Mouse (Mus musculus) forebrain, postnatal 0 days (tissue): ENCODE results near the gene Sytl4. TPM values are rescaled to one million over a fixed set of nuclear protein-coding genes. Genes with fewer than 3 reads are reported as not detected.

ENCODE experiments used
- ATAC-seq: fragments of 200-750 bp; cut with Nextera tagmentation; 2 replicates; pipeline ENCODE4 v1.8.0; 2017; ENCODE audit warnings: mild to moderate bottlenecking, moderate library complexity
- DNase-seq: peaks from one replicate; pipeline ENCODE4 v3.0.0-alpha.2; 2015
- H3K27ac ChIP-seq: fragments of 300-500 bp; sonication (generic); 2 replicates; pipeline ENCODE4 v1.5.1; 2014; ENCODE audit warnings: low read depth, mild to moderate bottlenecking, antibody characterized with exemption, low read length, moderate library complexity, mixed read lengths
- H3K27me3 ChIP-seq: fragments of 300-500 bp; sonication (generic); 2 replicates; pipeline ENCODE4 v1.6.1; 2014; ENCODE audit warnings: mild to moderate bottlenecking, low read length, mixed read lengths; ENCODE audit not compliant: insufficient read depth
- H3K36me3 ChIP-seq: fragments of 300-500 bp; sonication (generic); 2 replicates; pipeline ENCODE4 v1.6.1; 2014; ENCODE audit warnings: mild to moderate bottlenecking, moderate library complexity; ENCODE audit not compliant: insufficient read depth
- H3K4me1 ChIP-seq: fragments of 300-500 bp; sonication (generic); 2 replicates; pipeline ENCODE4 v1.6.1; 2014; ENCODE audit warnings: antibody characterized with exemption; ENCODE audit not compliant: insufficient read depth
- H3K4me2 ChIP-seq: fragments of 300-500 bp; sonication (generic); 2 replicates; pipeline ENCODE4 v1.6.1; 2014; ENCODE audit warnings: low read depth, mild to moderate bottlenecking, moderate library complexity
- H3K4me3 ChIP-seq: fragments of 300-500 bp; sonication (generic); 2 replicates; pipeline ENCODE4 v1.5.1; 2014; ENCODE audit warnings: low read depth, low read length, mixed read lengths
- H3K9ac ChIP-seq: fragments of 300-500 bp; sonication (generic); 2 replicates; pipeline ENCODE4 v1.6.1; 2014; ENCODE audit warnings: mild to moderate bottlenecking
- H3K9me3 ChIP-seq: fragments of 300-500 bp; sonication (generic); 2 replicates; pipeline ENCODE4 v1.6.1; 2016; ENCODE audit warnings: low read length
- CTCF ChIP-seq: sonication (generic); IDR thresholded peaks from 2 replicates; pipeline ENCODE4 v1.5.1; 2016; ENCODE audit warnings: antibody characterized with exemption, control low read depth, low read depth
- WGBS: fragments of 180-500 bp; shearing (Covaris S2); extraction: QIAGEN DNeasy Blood & Tissue Kit; methylation state at CpG from one replicate; pipeline ENCODE4 v1.1.7; 2014; 5-methylcytosine and 5-hydroxymethylcytosine counted together
- polyA plus RNA-seq: library from polyadenylated mRNA; unstranded; fragments of >200 nt; fragmentation: Nextera tagmentation; extraction: Ambion mirVana; gene quantifications from 2 replicates; pipeline ENCODE4 v1.2.1, GENCODE M21; 2015
- total RNA-seq: library from RNA; depleted of rRNA; stranded (reverse); fragments of >200 nt; gene quantifications from 2 replicates; pipeline ENCODE4 v1.2.3, GENCODE M21; 2014; rRNA removed

The Sytl4 gene
- total and polyA plus RNA-seq, 2 experiments from 2014 or later = 0.41 to 0.86 TPM

GRCm38 (mm10) chrX:133913006-133913405, 68.6 kb downstream of the Sytl4 start:
- TF ChIP-seq CTCF = no peak
- no peak for DNase-seq

GRCm38 (mm10) chrX:133911397-133912103, 70.1 kb downstream of the Sytl4 start:
- DNase-seq = no peak
- H3K4me3 ChIP-seq = no peak overlapping the region
- no peak overlapping the region for H3K9ac ChIP-seq
- no peaks in the 10 kb centered on the region for H3K27me3 ChIP-seq
- 39% methylated on average over 10 of the region's 10 CpGs for WGBS
- no peaks in the 10 kb centered on the region for H3K36me3 ChIP-seq
- H3K4me1 ChIP-seq = no peaks in the 10 kb centered on the region
- no peaks in the 10 kb centered on the region for H3K9me3 ChIP-seq
- TF ChIP-seq CTCF = no peak
- ATAC-seq = no peak
- no peak overlapping the region for H3K4me2 ChIP-seq
- H3K27ac ChIP-seq = no peak overlapping the region

More at GRCm38 (mm10) chrX:133913006-133913405, 68.6 kb downstream of the Sytl4 start:
- WGBS = 81% methylated on average over 3 of the region's 3 CpGs
- Histone ChIP-seq H3K9me3 (no peaks in the 10 kb centered on the region), H3K4me3 (no peak overlapping the region), H3K4me1 (no peaks in the 10 kb centered on the region), H3K9ac (no peak overlapping the region), H3K27ac (no peak overlapping the region), H3K4me2 (no peak overlapping the region), H3K27me3 (no peaks in the 10 kb centered on the region), H3K36me3 (no peaks in the 10 kb centered on the region)
- ATAC-seq = no peak

GRCm38 (mm10) chrX:133908261-133908660, 73.4 kb downstream of the Sytl4 start, which contains the start of gene Srpx2:
Srpx2 (plus strand) TSS chrX:133908426.
- no peak for TF ChIP-seq CTCF
- ATAC-seq (no peak), DNase-seq (no peak)
- no peak within 1 kb of the TSS for H3K4me2 ChIP-seq
- H3K4me3 ChIP-seq = no peak within 1 kb of the TSS
- no peaks in the 10 kb centered on the region for H3K36me3 ChIP-seq
- 51% methylated on average over 3 of the region's 3 CpGs for WGBS
- H3K4me1 ChIP-seq = no peaks in the 10 kb centered on the region
- no peaks in the 10 kb centered on the region for H3K9me3 ChIP-seq
- no peak within 1 kb of the TSS for H3K27ac ChIP-seq
- H3K9ac ChIP-seq = no peak within 1 kb of the TSS
- no peaks in the 10 kb centered on the region for H3K27me3 ChIP-seq

- H3K27me3 ChIP-seq = no peaks in the 10 kb centered on the region
- DNase-seq (peak; percentile 93), ATAC-seq (peak; percentile 97)
- H3K36me3 ChIP-seq = 0 out of 2 replicates have a peak, but pooled peaks cover 4% of the 10 kb centered on the region
- WGBS = 35% methylated on average over 33 of the region's 33 CpGs
- H3K27ac ChIP-seq = peak within 1 kb of the TSS; percentile 78
- peak within 1 kb of the TSS; percentile 48 for H3K4me2 ChIP-seq
- H3K4me1 ChIP-seq = no peaks in the 10 kb centered on the region
- no peaks in the 10 kb centered on the region for H3K9me3 ChIP-seq
- H3K9ac ChIP-seq = peak within 1 kb of the TSS; percentile 71
- TF ChIP-seq CTCF = peak; percentile 50
- H3K4me3 ChIP-seq = peak within 1 kb of the TSS; percentile 55
These were observed 83.5 kb downstream of the Sytl4 start, which contains the start of gene Tspan6 for GRCm38 (mm10) chrX:133898014-133898542. Tspan6 (minus strand) TSS chrX:133898429.

- Histone ChIP-seq H3K4me2 (no peak overlapping the region), H3K27ac (no peak overlapping the region), H3K9me3 (no peaks in the 10 kb centered on the region), H3K4me3 (no peak overlapping the region), H3K36me3 (no peaks in the 10 kb centered on the region), H3K4me1 (no peaks in the 10 kb centered on the region), H3K27me3 (no peaks in the 10 kb centered on the region), H3K9ac (no peak overlapping the region)
- no peak for TF ChIP-seq CTCF
- 88% methylated on average over 5 of the region's 5 CpGs for WGBS
- DNase-seq (no peak), ATAC-seq (no peak)
These were observed 93.5 kb downstream of the Sytl4 start for GRCm38 (mm10) chrX:133888111-133888510.

- no peak for ATAC-seq
- 90% methylated on average over 3 of the region's 3 CpGs for WGBS
- no peaks in the 10 kb centered on the region for H3K9me3 ChIP-seq
These were observed 94.3 kb downstream of the Sytl4 start for GRCm38 (mm10) chrX:133887308-133887707.

More at GRCm38 (mm10) chrX:133887308-133887707, 94.3 kb downstream of the Sytl4 start:
- H3K4me3 ChIP-seq = no peak overlapping the region
- H3K4me2 ChIP-seq = no peak overlapping the region
- no peak for TF ChIP-seq CTCF
- DNase-seq = no peak
- H3K4me1 ChIP-seq = no peaks in the 10 kb centered on the region
- no peaks in the 10 kb centered on the region for H3K27me3 ChIP-seq
- no peak overlapping the region for H3K27ac ChIP-seq
- no peaks in the 10 kb centered on the region for H3K36me3 ChIP-seq
- no peak overlapping the region for H3K9ac ChIP-seq

Other genes with a start within 250 kb of the Sytl4 start
- 0.69 TPM in 1 of 2 replicates, not detected in the other for gene Tnmd, start 130.8 kb downstream of the Sytl4 start, total RNA-seq
- gene Tnmd, start 130.8 kb downstream of the Sytl4 start, polyA plus RNA-seq = 0.15 and 0.20 TPM in 2 replicates
- 168 and 177 TPM in 2 replicates for gene Tspan6, start 83.4 kb downstream of the Sytl4 start, total RNA-seq
- 248 and 263 TPM in 2 replicates for gene Tspan6, start 83.4 kb downstream of the Sytl4 start, polyA plus RNA-seq
- 1.3 and 2.4 TPM in 2 replicates for gene Srpx2, start 73.4 kb downstream of the Sytl4 start, total RNA-seq
- 1.3 and 1.4 TPM in 2 replicates for gene Srpx2, start 73.4 kb downstream of the Sytl4 start, polyA plus RNA-seq
- 72.6 and 79.4 TPM in 2 replicates for gene Cstf2, start 77.4 kb upstream of the Sytl4 start, total RNA-seq
- 30.8 and 38.3 TPM in 2 replicates for gene Cstf2, start 77.4 kb upstream of the Sytl4 start, polyA plus RNA-seq
- 0.10 and 0.15 TPM in 2 replicates for gene Xkrx, start 180.3 kb upstream of the Sytl4 start, total RNA-seq
- gene Xkrx, start 180.3 kb upstream of the Sytl4 start, polyA plus RNA-seq = 0.52 and 0.61 TPM in 2 replicates
- gene Arl13a, start 205.7 kb upstream of the Sytl4 start, total RNA-seq = not detected in 2 replicates
- gene Arl13a, start 205.7 kb upstream of the Sytl4 start, polyA plus RNA-seq = not detected in 2 replicates
- gene Nox1, start 240.1 kb upstream of the Sytl4 start, total RNA-seq = not detected in 2 replicates
- 0.10 TPM in 1 of 2 replicates, not detected in the other for gene Nox1, start 240.1 kb upstream of the Sytl4 start, polyA plus RNA-seq